Mouse (Mus musculus): ENCODE data around the gene Trex1. TPM values are rescaled to one million over a fixed set of nuclear protein-coding genes. Genes with fewer than 3 reads are reported as not detected.

Gene Trex1
- polyA plus RNA-seq (2012; rRNA removed) = 39.9 and 40.4 TPM in 2 replicates

DNA sequence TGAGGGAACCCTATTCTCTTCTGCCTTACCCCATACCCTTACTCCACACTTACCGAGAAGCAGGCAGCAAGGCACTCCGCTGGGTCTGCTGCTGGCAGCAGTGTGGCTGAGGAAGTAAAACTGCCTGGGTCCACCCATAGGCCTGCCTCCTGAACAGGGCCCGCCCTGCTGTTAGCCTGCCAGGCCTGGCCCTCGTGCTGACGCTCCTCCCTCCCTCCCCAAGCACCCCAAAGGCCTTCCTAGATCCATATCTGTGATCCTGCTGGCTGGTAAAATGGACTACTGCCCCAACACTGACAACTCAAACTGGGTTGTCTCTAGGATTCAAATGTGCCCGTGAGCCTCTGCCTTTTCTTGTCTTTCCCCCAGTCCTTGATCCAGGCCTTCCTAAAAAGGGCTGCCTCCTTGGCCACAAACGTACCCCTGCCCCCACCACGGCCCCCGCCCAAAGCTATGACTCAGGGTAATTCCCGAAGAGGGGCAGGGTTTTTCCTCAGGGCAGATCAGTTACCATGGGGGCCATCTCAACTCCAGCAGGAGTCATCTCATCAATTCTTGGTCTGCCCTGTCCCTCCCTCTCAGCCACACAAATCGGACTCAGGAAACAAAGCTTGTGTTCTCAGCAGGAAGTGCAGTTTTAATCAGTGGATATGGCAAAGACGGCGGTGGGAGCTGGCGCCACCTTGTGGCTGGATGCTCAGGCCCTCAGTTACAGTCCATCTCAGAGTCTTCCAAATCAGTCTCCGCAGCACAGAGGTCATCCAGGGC is at the start of gene Trex1:
Gene Trex1 (minus strand): TSS at position 599 of the 768 bp plus-strand sequence.
- H3K27ac ChIP-seq (ENCODE audit: insufficient read depth, low read length) = peak within 1 kb of the TSS; percentile 54
- no peaks in the 10 kb centered on the region for H3K27me3 ChIP-seq (ENCODE audit: control insufficient read depth, insufficient read depth, low read length)
- H3K4me1 ChIP-seq (ENCODE audit: control insufficient read depth, insufficient read depth, low read length) = peaks cover 20% of the 10 kb centered on the region
- peak; percentile 36; the same call in 1 of the 2 replicates for TF ChIP-seq POLR2A (IDR thresholded peaks at IDR 0.05; ENCODE audit: borderline replicate concordance, insufficient read depth, low read length)
- peak; percentile 95 for TF ChIP-seq CTCF (IDR thresholded peaks at IDR 0.05; ENCODE audit: borderline replicate concordance, insufficient read depth, low read depth, low read length)
- peak within 1 kb of the TSS; percentile 60 for H3K4me3 ChIP-seq (replicated peaks; ENCODE audit: insufficient read depth, low read depth, low read length)
- DNase-seq = peak; percentile 87 to 89
- 2% methylated on average over 15 of the region's 15 CpGs for WGBS

DNA sequence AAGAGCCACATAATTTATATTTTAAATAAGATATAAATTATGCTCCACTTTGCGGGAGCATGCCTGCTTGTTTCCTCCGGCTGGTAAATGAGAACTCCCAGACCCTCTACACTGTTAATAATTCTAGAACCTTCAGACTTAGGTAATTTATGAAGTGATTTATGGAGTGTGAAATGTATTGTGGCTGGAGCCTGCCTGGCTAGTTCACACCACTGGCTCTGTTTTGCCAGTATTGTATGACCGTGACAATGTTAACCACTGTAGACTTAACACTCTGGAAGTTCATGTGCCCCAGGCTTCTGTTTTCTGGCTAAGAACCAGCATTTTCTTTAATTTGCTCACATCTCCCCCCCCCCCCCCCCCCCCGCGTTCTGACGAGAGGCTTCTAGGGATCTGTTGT is 47.8 kb upstream of the Trex1 start:
- 85% methylated on average over 5 of the region's 6 CpGs for WGBS
- DNase-seq = no peak
- TF ChIP-seq POLR2A (IDR thresholded peaks at IDR 0.05; ENCODE audit: borderline replicate concordance, insufficient read depth, low read length) (no peak), CTCF (IDR thresholded peaks at IDR 0.05; ENCODE audit: borderline replicate concordance, insufficient read depth, low read depth, low read length) (no peak)
- no peaks in the 10 kb centered on the region for H3K4me1 ChIP-seq (ENCODE audit: control insufficient read depth, insufficient read depth, low read length)
- no peaks in the 10 kb centered on the region for H3K27me3 ChIP-seq (ENCODE audit: control insufficient read depth, insufficient read depth, low read length)
- H3K27ac ChIP-seq (ENCODE audit: insufficient read depth, low read length) = no peak overlapping the region
- no peak overlapping the region for H3K4me3 ChIP-seq (replicated peaks; ENCODE audit: insufficient read depth, low read depth, low read length)

DNA sequence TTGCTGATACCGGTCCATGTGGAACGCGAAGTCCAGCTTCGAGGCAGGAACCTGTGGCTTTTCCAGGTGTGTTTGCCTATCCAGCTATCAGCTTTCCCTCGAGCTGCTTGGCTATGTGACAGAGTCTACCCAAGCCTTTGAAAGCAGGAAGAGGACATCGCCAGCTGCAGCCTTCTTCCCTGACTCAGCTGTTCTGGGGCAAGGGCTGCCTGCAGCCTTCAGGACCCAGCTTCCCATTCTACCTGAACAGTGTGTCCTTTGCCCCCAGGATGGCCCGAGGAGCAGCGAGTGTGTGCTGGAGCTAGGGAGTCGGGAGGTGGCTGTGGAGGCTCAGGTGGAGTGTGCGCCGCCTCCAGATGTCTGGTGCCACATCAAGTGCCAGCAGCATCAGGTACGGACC is 46.1 kb upstream of the Trex1 start:
- 90% methylated on average over 12 of the region's 12 CpGs for WGBS
- TF ChIP-seq POLR2A (IDR thresholded peaks at IDR 0.05; ENCODE audit: borderline replicate concordance, insufficient read depth, low read length) (no peak), CTCF (IDR thresholded peaks at IDR 0.05; ENCODE audit: borderline replicate concordance, insufficient read depth, low read depth, low read length) (no peak)
- no peak overlapping the region for H3K4me3 ChIP-seq (replicated peaks; ENCODE audit: insufficient read depth, low read depth, low read length)
- DNase-seq = no peak
- no peak overlapping the region for H3K27ac ChIP-seq (ENCODE audit: insufficient read depth, low read length)
- no peaks in the 10 kb centered on the region for H3K27me3 ChIP-seq (ENCODE audit: control insufficient read depth, insufficient read depth, low read length)
- no peaks in the 10 kb centered on the region for H3K4me1 ChIP-seq (ENCODE audit: control insufficient read depth, insufficient read depth, low read length)

DNA sequence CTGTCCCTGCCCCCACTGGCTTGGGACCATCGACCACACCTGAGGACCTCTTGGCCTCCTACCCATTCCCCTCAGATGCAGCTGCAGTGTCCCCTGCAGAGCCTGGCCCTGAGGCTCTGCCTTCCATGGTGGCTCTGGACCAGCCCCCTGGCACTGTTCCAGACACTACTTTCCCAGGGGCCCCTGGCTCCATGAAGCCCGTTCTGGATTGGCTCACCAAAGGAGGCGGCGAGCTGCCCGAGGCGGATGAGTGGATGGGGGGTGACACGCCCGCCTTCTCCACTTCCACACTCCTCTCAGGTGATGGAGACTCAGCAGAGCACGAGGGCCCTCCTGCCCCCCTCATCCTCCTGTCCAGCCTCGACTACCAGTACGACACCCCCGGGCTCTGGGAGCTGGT is 45.5 kb upstream of the Trex1 start:
- 40% methylated on average over 12 of the region's 12 CpGs for WGBS
- Histone ChIP-seq H3K4me3 (replicated peaks; ENCODE audit: insufficient read depth, low read depth, low read length) (no peak overlapping the region), H3K27ac (ENCODE audit: insufficient read depth, low read length) (no peak overlapping the region), H3K27me3 (ENCODE audit: control insufficient read depth, insufficient read depth, low read length) (no peaks in the 10 kb centered on the region), H3K4me1 (ENCODE audit: control insufficient read depth, insufficient read depth, low read length) (no peaks in the 10 kb centered on the region)
- TF ChIP-seq POLR2A (IDR thresholded peaks at IDR 0.05; ENCODE audit: borderline replicate concordance, insufficient read depth, low read length) (no peak), CTCF (IDR thresholded peaks at IDR 0.05; ENCODE audit: borderline replicate concordance, insufficient read depth, low read depth, low read length) (no peak)
- DNase-seq = peak in 1 of 2 experiments; percentile 25

DNA sequence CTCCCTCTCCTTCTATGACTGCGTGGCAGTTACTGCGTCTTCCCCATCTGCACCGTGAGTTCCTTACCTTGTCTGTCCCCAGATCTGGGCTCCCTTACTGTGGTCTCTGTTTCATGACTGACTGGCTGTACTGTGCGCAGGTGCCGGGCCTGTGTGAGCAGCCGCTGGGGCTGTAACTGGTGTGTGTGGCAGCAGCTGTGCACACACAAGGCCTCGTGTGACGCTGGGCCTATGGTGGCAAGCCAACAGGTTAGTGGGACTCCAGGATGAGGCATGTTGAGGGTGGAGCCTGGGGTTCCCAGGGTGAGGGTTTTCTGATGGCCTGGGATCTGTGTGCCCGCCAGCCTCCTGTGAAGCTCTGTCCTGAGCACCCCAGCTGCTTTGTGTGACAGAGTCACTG is 44.5 kb upstream of the Trex1 start:
- H3K27ac ChIP-seq (ENCODE audit: insufficient read depth, low read length) = no peak overlapping the region
- TF ChIP-seq POLR2A (IDR thresholded peaks at IDR 0.05; ENCODE audit: borderline replicate concordance, insufficient read depth, low read length) (no peak), CTCF (IDR thresholded peaks at IDR 0.05; ENCODE audit: borderline replicate concordance, insufficient read depth, low read depth, low read length) (no peak)
- no peak overlapping the region for H3K4me3 ChIP-seq (replicated peaks; ENCODE audit: insufficient read depth, low read depth, low read length)
- H3K27me3 ChIP-seq (ENCODE audit: control insufficient read depth, insufficient read depth, low read length) = no peaks in the 10 kb centered on the region
- H3K4me1 ChIP-seq (ENCODE audit: control insufficient read depth, insufficient read depth, low read length) = no peaks in the 10 kb centered on the region
- 86% methylated on average over 9 of the region's 9 CpGs for WGBS
- no peak for DNase-seq

DNA sequence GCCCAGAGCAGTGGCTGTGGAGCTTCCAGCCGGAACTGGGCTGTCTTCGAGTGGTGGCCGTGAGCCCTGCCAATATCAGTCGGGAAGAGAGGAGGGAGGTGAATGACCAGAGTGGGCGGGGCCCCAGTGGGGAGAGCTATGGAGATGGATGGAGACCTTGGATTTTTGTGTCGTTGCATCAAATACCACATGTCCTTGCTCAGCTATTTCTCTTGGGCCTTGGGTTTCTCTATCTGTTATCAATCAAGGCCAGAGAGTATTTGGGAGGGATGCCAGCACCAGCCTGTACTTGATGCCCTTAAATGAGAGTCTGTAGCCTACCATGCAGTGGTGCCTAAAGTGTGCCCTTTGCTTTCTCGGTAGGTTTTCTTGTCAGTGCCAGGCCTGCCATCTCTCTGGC is 43.7 kb upstream of the Trex1 start:
- TF ChIP-seq CTCF (IDR thresholded peaks at IDR 0.05; ENCODE audit: borderline replicate concordance, insufficient read depth, low read depth, low read length) (no peak), POLR2A (IDR thresholded peaks at IDR 0.05; ENCODE audit: borderline replicate concordance, insufficient read depth, low read length) (no peak)
- no peak overlapping the region for H3K27ac ChIP-seq (ENCODE audit: insufficient read depth, low read length)
- WGBS = 40% methylated on average over 7 of the region's 7 CpGs
- no peaks in the 10 kb centered on the region for H3K27me3 ChIP-seq (ENCODE audit: control insufficient read depth, insufficient read depth, low read length)
- DNase-seq = no peak
- no peak overlapping the region for H3K4me3 ChIP-seq (replicated peaks; ENCODE audit: insufficient read depth, low read depth, low read length)
- H3K4me1 ChIP-seq (ENCODE audit: control insufficient read depth, insufficient read depth, low read length) = no peaks in the 10 kb centered on the region

DNA sequence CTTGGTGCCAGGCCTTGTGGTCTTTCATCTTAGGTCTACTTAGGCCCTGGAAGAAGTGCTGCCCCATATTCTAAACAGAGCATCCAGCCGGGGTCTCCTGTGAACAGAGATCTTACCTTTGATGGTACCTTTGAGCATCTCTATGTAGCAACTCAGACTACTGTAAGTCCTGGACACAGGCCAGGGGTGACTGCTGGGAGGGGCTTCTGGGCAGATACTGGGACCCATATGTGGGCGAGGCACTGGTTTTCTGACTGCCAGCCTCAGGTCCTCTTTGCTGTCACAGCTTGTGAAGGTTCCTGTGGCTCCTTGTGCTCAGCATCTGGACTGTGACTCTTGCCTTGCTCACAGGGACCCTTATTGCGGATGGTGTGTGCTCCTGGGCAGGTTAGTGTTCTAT is 43.0 kb upstream of the Trex1 start:
- TF ChIP-seq CTCF (IDR thresholded peaks at IDR 0.05; ENCODE audit: borderline replicate concordance, insufficient read depth, low read depth, low read length) = no peak
- TF ChIP-seq POLR2A (IDR thresholded peaks at IDR 0.05; ENCODE audit: borderline replicate concordance, insufficient read depth, low read length) = no peak
- no peak for DNase-seq
- Histone ChIP-seq H3K4me1 (ENCODE audit: control insufficient read depth, insufficient read depth, low read length) (no peaks in the 10 kb centered on the region), H3K27me3 (ENCODE audit: control insufficient read depth, insufficient read depth, low read length) (no peaks in the 10 kb centered on the region), H3K4me3 (replicated peaks; ENCODE audit: insufficient read depth, low read depth, low read length) (no peak overlapping the region), H3K27ac (ENCODE audit: insufficient read depth, low read length) (no peak overlapping the region)
- WGBS = 81% methylated on average over 3 of the region's 3 CpGs

DNA sequence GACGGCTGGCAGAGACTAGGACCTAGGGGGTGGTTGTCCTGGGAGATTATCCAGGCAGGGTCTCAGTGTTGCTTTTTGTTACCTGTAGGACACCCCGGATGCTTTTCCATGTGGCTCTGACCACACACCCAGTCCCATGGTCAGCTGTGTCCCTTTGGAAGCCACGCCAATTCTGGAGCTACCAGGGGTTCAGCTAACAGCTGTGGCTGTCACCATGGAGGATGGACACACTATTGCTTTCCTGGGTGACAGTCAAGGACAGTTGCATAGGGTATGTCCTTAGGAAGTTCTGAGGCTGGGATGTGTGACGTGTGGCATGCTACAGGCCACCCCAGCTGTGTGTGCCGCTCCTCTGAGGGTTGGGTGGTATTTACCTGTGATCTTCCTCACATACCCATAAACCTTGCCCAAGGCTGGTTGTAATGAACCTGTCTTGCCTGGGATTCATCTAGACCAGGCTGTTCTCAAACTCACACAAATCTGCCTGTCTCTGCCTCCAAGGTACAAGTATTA is 42.5 kb upstream of the Trex1 start:
- Histone ChIP-seq H3K4me3 (replicated peaks; ENCODE audit: insufficient read depth, low read depth, low read length) (no peak overlapping the region), H3K4me1 (ENCODE audit: control insufficient read depth, insufficient read depth, low read length) (no peaks in the 10 kb centered on the region), H3K27ac (ENCODE audit: insufficient read depth, low read length) (no peak overlapping the region), H3K27me3 (ENCODE audit: control insufficient read depth, insufficient read depth, low read length) (no peaks in the 10 kb centered on the region)
- TF ChIP-seq CTCF (IDR thresholded peaks at IDR 0.05; ENCODE audit: borderline replicate concordance, insufficient read depth, low read depth, low read length) (no peak), POLR2A (IDR thresholded peaks at IDR 0.05; ENCODE audit: borderline replicate concordance, insufficient read depth, low read length) (no peak)
- DNase-seq = no peak
- WGBS = 79% methylated on average over 5 of the region's 5 CpGs

Measured in cerebellum, adult 2 months (tissue).